Comparison of ENCODE assay signal across 8 mouse cellular contexts in the genomic region with DNA sequence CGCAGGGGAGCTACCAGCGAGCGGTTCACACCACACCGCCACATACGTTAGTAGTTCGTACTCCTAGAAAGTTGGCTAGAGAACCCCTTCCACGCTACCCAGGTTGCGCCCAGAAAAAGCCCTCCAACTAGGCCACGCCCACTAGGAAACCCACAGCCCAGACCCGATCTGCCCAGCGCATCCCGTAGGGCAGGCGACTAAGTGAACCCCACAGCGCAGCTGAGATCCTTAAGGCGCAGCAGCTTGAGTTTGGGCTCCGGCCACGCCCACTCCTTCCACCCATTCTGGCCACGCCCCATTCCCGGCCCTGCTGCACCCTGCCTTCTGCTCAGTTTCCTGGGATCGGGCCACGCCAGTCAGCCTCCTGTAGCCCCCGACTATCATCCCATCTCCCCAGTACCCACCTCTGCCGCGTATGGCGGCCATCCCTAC. TPM values are rescaled to one million over a fixed set of nuclear protein-coding genes. Genes with fewer than 3 reads are reported as not detected.
DNase-seq lines count a peak whose midpoint lies in the region; ATAC-seq and TF ChIP-seq lines count a peak whose summit lies in the region.

No protein-coding gene starts in this region.

- peaks cover 2% of the 10 kb centered on the region; the same call in 1 of the 2 replicates for H3K27me3 ChIP-seq in hindbrain, embryonic 16.5 days (replicated peaks; ENCODE audit: control insufficient read depth, insufficient read depth, low read length)
- H3K27me3 ChIP-seq in liver, embryonic 13.5 days, result peaks cover 51% of the 10 kb centered on the region

- H3K4me1 ChIP-seq in hindbrain, embryonic 16.5 days (ENCODE audit: control insufficient read depth, insufficient read depth, low read depth, low read length), result peaks cover 17% of the 10 kb centered on the region
- H3K4me1 ChIP-seq in liver, embryonic 13.5 days (replicated peaks), result peaks cover 50% of the 10 kb centered on the region
- H3K4me1 ChIP-seq in olfactory bulb, adult 2 months (ENCODE audit: control insufficient read depth, insufficient read depth, low read length), result peaks cover 28% of the 10 kb centered on the region

- TF ChIP-seq CTCF in brain, embryonic 14.5 days (IDR thresholded peaks at IDR 0.05; ENCODE audit: borderline replicate concordance, extremely low read depth, insufficient read depth, insufficient read length), result no peak
- TF ChIP-seq CTCF in olfactory bulb, adult 2 months (IDR thresholded peaks at IDR 0.05; ENCODE audit: insufficient read depth, low read depth, low read length), result no peak

- DNase-seq in gastrocnemius, adult 18-20 months (ENCODE audit: low spot score), result peak; percentile 43
- no peak for DNase-seq in gastrocnemius, postnatal 36 days
- peak; percentile 56 for DNase-seq in brain, embryonic 14.5 days (ENCODE audit: low read depth)
- DNase-seq in forelimb bud, embryonic 11.5 days (ENCODE audit: low read depth, low spot score), result peak; percentile 42
- peak; percentile 53 for DNase-seq in liver, embryonic 13.5 days

- ATAC-seq in hindbrain, embryonic 16.5 days, result peak; percentile 16
- peak; percentile 19 for ATAC-seq in liver, embryonic 13.5 days (ENCODE audit: low read depth)
- no peak for ATAC-seq in inflammation-experienced regulatory T-cells, adult 6 months

- WGBS in hindbrain, embryonic 16.5 days, result 4% methylated on average over 25 of the region's 25 CpGs
- 6% methylated on average over 25 of the region's 25 CpGs for WGBS in liver, embryonic 13.5 days (ENCODE audit: insufficient replicate concordance)
- 13% methylated on average over 25 of the region's 25 CpGs for WGBS in olfactory bulb, adult 2 months

- H3K9ac ChIP-seq in hindbrain, embryonic 16.5 days (ENCODE audit: low read depth, low read length), result peak overlapping the region; percentile 76
- no peak overlapping the region for H3K9ac ChIP-seq in liver, embryonic 13.5 days

- peak overlapping the region; percentile 87 for H3K27ac ChIP-seq in hindbrain, embryonic 16.5 days (ENCODE audit: low read depth, low read length)
- H3K27ac ChIP-seq in liver, embryonic 13.5 days, result no peak overlapping the region
- no peak overlapping the region for H3K27ac ChIP-seq in olfactory bulb, adult 2 months (ENCODE audit: insufficient read depth, low read depth, low read length)

- H3K9me3 ChIP-seq in hindbrain, embryonic 16.5 days (ENCODE audit: control insufficient read depth, low read length), result no peaks in the 10 kb centered on the region
- H3K9me3 ChIP-seq in liver, embryonic 13.5 days (replicated peaks), result no peaks in the 10 kb centered on the region

- TF ChIP-seq POLR2A in brain, embryonic 14.5 days (IDR thresholded peaks at IDR 0.05; ENCODE audit: borderline replicate concordance, extremely low read depth, insufficient read depth, insufficient read length, poor library complexity, severe bottlenecking), result no peak
- no peak for TF ChIP-seq POLR2A in olfactory bulb, adult 2 months (IDR thresholded peaks at IDR 0.05; ENCODE audit: insufficient read depth, low read depth, low read length)

- H3K4me3 ChIP-seq in hindbrain, embryonic 16.5 days (ENCODE audit: low read length), result peak overlapping the region; percentile 51
- peak overlapping the region; percentile 62 for H3K4me3 ChIP-seq in liver, embryonic 13.5 days (replicated peaks)
- peak overlapping the region; percentile 45 for H3K4me3 ChIP-seq in olfactory bulb, adult 2 months (ENCODE audit: insufficient read depth, low read depth, low read length)

- peaks cover 10% of the 10 kb centered on the region for H3K36me3 ChIP-seq in hindbrain, embryonic 16.5 days (ENCODE audit: control insufficient read depth, insufficient read depth, low read length)
- peaks cover 8% of the 10 kb centered on the region for H3K36me3 ChIP-seq in liver, embryonic 13.5 days

- intact Hi-C loops in gastrocnemius, postnatal 36 days (cut with DNase I), result loop anchor here (5.0 kb wide), 1 partner anchor 32 kb away; the partner anchor contains the start of gene Fam129c

- peak overlapping the region; percentile 98 for H3K4me2 ChIP-seq in hindbrain, embryonic 16.5 days (ENCODE audit: low read length)
- H3K4me2 ChIP-seq in liver, embryonic 13.5 days, result peak overlapping the region; percentile 87

RNA-seq across cellular contexts. Expression of gene Colgalt1, which starts 19.0 kb away (rescaled TPM):
- 10 to 100 TPM; 37.3 to 37.4 TPM for total RNA-seq in gastrocnemius, adult 18-20 months (2021)
- total RNA-seq in gastrocnemius, postnatal 36 days (2021), result 10 to 100 TPM; 33.0 to 35.6 TPM
- polyA plus RNA-seq in brain, embryonic 14.5 days (2012; rRNA removed), result 128 and 150 TPM in 2 replicates
- 62.1 and 74.1 TPM in 2 replicates for polyA plus RNA-seq in hindbrain, embryonic 16.5 days (2015; fragmentation: Nextera tagmentation; extraction: Ambion mirVana)
- 21.4 and 21.9 TPM in 2 replicates for polyA plus RNA-seq in liver, embryonic 13.5 days (2015; fragmentation: Nextera tagmentation; extraction: Ambion mirVana)
- polyA plus RNA-seq in olfactory bulb, adult 2 months (2012; ENCODE audit: insufficient read depth, insufficient read length, low replicate concordance, missing spikeins), result 143 TPM in 1 of 2 replicates, not detected in the other
- 10 to 100 TPM in 2 of 3 experiments, 1 to 10 TPM in 1; 8.7 to 14.8 (median 13.6) TPM for polyA plus RNA-seq in inflammation-experienced regulatory T-cells, adult 6 months (2017; shearing (Covaris generic))

RNA-seq across cellular contexts. Expression of gene Fam129c, which starts 32.3 kb away (rescaled TPM):
- total RNA-seq in gastrocnemius, adult 18-20 months (2021), result 1 to 10 TPM in 1 of 2 experiments, under 1 TPM in 1; 0.57 to 1.3 TPM
- total RNA-seq in gastrocnemius, postnatal 36 days (2021), result under 1 TPM; 0.71 to 0.76 TPM
- polyA plus RNA-seq in brain, embryonic 14.5 days (2012; rRNA removed), result 7.7 and 8.7 TPM in 2 replicates
- 6.4 and 7.8 TPM in 2 replicates for polyA plus RNA-seq in hindbrain, embryonic 16.5 days (2015; fragmentation: Nextera tagmentation; extraction: Ambion mirVana)
- polyA plus RNA-seq in liver, embryonic 13.5 days (2015; fragmentation: Nextera tagmentation; extraction: Ambion mirVana), result 0.28 and 0.80 TPM in 2 replicates
- not detected in 2 replicates for polyA plus RNA-seq in olfactory bulb, adult 2 months (2012; ENCODE audit: insufficient read depth, insufficient read length, low replicate concordance, missing spikeins)
- polyA plus RNA-seq in inflammation-experienced regulatory T-cells, adult 6 months (2017; shearing (Covaris generic)), result 1 to 10 TPM; 1.5 to 2.0 (median 1.7) TPM

RNA-seq across cellular contexts. Expression of gene Pgls, which starts 37.8 kb away (rescaled TPM):
- total RNA-seq in gastrocnemius, adult 18-20 months (2021), result 10 to 100 TPM; 23.2 to 23.7 TPM
- total RNA-seq in gastrocnemius, postnatal 36 days (2021), result 10 to 100 TPM; 25.6 to 26.1 TPM
- polyA plus RNA-seq in brain, embryonic 14.5 days (2012; rRNA removed), result 113 and 128 TPM in 2 replicates
- 220 and 237 TPM in 2 replicates for polyA plus RNA-seq in hindbrain, embryonic 16.5 days (2015; fragmentation: Nextera tagmentation; extraction: Ambion mirVana)
- polyA plus RNA-seq in liver, embryonic 13.5 days (2015; fragmentation: Nextera tagmentation; extraction: Ambion mirVana), result 104 and 110 TPM in 2 replicates
- polyA plus RNA-seq in olfactory bulb, adult 2 months (2012; ENCODE audit: insufficient read depth, insufficient read length, low replicate concordance, missing spikeins), result not detected in 2 replicates
- polyA plus RNA-seq in inflammation-experienced regulatory T-cells, adult 6 months (2017; shearing (Covaris generic)), result 10 to 100 TPM; 52.1 to 61.7 (median 60.1) TPM

RNA-seq across cellular contexts. Expression of gene Unc13a, which starts 41.8 kb away (rescaled TPM):
- total RNA-seq in gastrocnemius, adult 18-20 months (2021), result not detected
- not detected for total RNA-seq in gastrocnemius, postnatal 36 days (2021)
- 84.9 and 86.4 TPM in 2 replicates for polyA plus RNA-seq in brain, embryonic 14.5 days (2012; rRNA removed)
- 22.4 and 23.1 TPM in 2 replicates for polyA plus RNA-seq in hindbrain, embryonic 16.5 days (2015; fragmentation: Nextera tagmentation; extraction: Ambion mirVana)
- polyA plus RNA-seq in liver, embryonic 13.5 days (2015; fragmentation: Nextera tagmentation; extraction: Ambion mirVana), result 0.20 TPM in 2 replicates
- polyA plus RNA-seq in olfactory bulb, adult 2 months (2012; ENCODE audit: insufficient read depth, insufficient read length, low replicate concordance, missing spikeins), result not detected in 2 replicates
- polyA plus RNA-seq in inflammation-experienced regulatory T-cells, adult 6 months (2017; shearing (Covaris generic)), result under 1 TPM; 0.42 to 0.67 (median 0.54) TPM

RNA-seq across cellular contexts. Expression of gene Jak3, which starts 46.3 kb away (rescaled TPM):
- 1 to 10 TPM; 1.4 to 2.2 TPM for total RNA-seq in gastrocnemius, adult 18-20 months (2021)
- total RNA-seq in gastrocnemius, postnatal 36 days (2021), result 1 to 10 TPM; 1.8 TPM
- polyA plus RNA-seq in brain, embryonic 14.5 days (2012; rRNA removed), result 3.7 and 5.1 TPM in 2 replicates
- polyA plus RNA-seq in hindbrain, embryonic 16.5 days (2015; fragmentation: Nextera tagmentation; extraction: Ambion mirVana), result 7.3 and 8.1 TPM in 2 replicates
- polyA plus RNA-seq in liver, embryonic 13.5 days (2015; fragmentation: Nextera tagmentation; extraction: Ambion mirVana), result 5.7 and 6.1 TPM in 2 replicates
- polyA plus RNA-seq in olfactory bulb, adult 2 months (2012; ENCODE audit: insufficient read depth, insufficient read length, low replicate concordance, missing spikeins), result not detected in 2 replicates
- polyA plus RNA-seq in inflammation-experienced regulatory T-cells, adult 6 months (2017; shearing (Covaris generic)), result 10 to 100 TPM; 18.9 to 30.3 (median 22.5) TPM

Comparison
In these comparisons a context has a peak if more than half of its experiments do, and no peak if none do; other contexts are left out.
1. DNase-seq: peak in gastrocnemius, adult 18-20 months (single experiment), brain, embryonic 14.5 days (single experiment), forelimb bud, embryonic 11.5 days (single experiment) and liver, embryonic 13.5 days (single experiment); none in gastrocnemius, postnatal 36 days (0 of 2).
2. RNA of gene Pgls, which starts 37.8 kb away (polyA plus RNA-seq): 220 to 237 TPM in hindbrain, embryonic 16.5 days, 113 to 128 TPM in brain, embryonic 14.5 days, 104 to 110 TPM in liver, embryonic 13.5 days and 52.1 to 61.7 TPM in inflammation-experienced regulatory T-cells, adult 6 months; not detected in olfactory bulb, adult 2 months; every median in the first group is over 10 times any median in the second.
3. Peak in every context shown above with its lines, with median percentiles within 50 percentile points of each other: H3K4me3 ChIP-seq.